Mouse (Mus musculus): ENCODE results near the gene Myl6b. TPM values are rescaled to one million over a fixed set of nuclear protein-coding genes. Genes with fewer than 3 reads are reported as not detected.

Gene Myl6b
- polyA plus RNA-seq (2015; fragmentation: Nextera tagmentation; extraction: Ambion mirVana): 2.7 and 3.9 TPM in 2 replicates

- H3K27me3 ChIP-seq (ENCODE audit: control insufficient read depth, insufficient read depth, low read length): no peaks in the 10 kb centered on the region
- H3K9me3 ChIP-seq (replicated peaks; ENCODE audit: control insufficient read depth, low read length): no peaks in the 10 kb centered on the region
- H3K36me3 ChIP-seq (ENCODE audit: control insufficient read depth, insufficient read depth, low read length): no peaks in the 10 kb centered on the region
- ATAC-seq (ENCODE audit: insufficient read depth, low FRiP score): peak; percentile 91
- under 1% methylated on average over 27 of the region's 27 CpGs for WGBS
- peak within 1 kb of the TSS; percentile 74 for H3K9ac ChIP-seq (ENCODE audit: low read length)
- H3K4me3 ChIP-seq (replicated peaks; ENCODE audit: low read length): peak within 1 kb of the TSS; percentile 57
- H3K27ac ChIP-seq (ENCODE audit: low read length): peak within 1 kb of the TSS; percentile 93
- peak within 1 kb of the TSS; percentile 84 for H3K4me2 ChIP-seq (ENCODE audit: low read depth, low read length)
- peaks cover 18% of the 10 kb centered on the region for H3K4me1 ChIP-seq (ENCODE audit: control insufficient read depth, insufficient read depth, low read length)
Observed at GRCm38 (mm10) chr10:128498590-128498989, at the start of gene Myl6b. TSS of gene Myl6b (minus strand) at chr10:128498685.

- H3K9me3 ChIP-seq (replicated peaks; ENCODE audit: control insufficient read depth, low read length): no peaks in the 10 kb centered on the region
- peak within 1 kb of the TSS; percentile 67 for H3K4me3 ChIP-seq (replicated peaks; ENCODE audit: low read length)
- ATAC-seq (ENCODE audit: insufficient read depth, low FRiP score): peak; percentile 92
- peaks cover 12% of the 10 kb centered on the region for H3K36me3 ChIP-seq (ENCODE audit: control insufficient read depth, insufficient read depth, low read length)
- peaks cover 6% of the 10 kb centered on the region; the same call in 1 of the 2 replicates for H3K4me1 ChIP-seq (ENCODE audit: control insufficient read depth, insufficient read depth, low read length)
- peak within 1 kb of the TSS; percentile 96 for H3K9ac ChIP-seq (ENCODE audit: low read length)
- no peaks in the 10 kb centered on the region for H3K27me3 ChIP-seq (ENCODE audit: control insufficient read depth, insufficient read depth, low read length)
- peak within 1 kb of the TSS; percentile 82 for H3K4me2 ChIP-seq (ENCODE audit: low read depth, low read length)
- WGBS: under 1% methylated on average over 50 of the region's 50 CpGs
- peak within 1 kb of the TSS; percentile 95 for H3K27ac ChIP-seq (ENCODE audit: low read length)
Observed at GRCm38 (mm10) chr10:128547361-128548032, 49.0 kb upstream of the Myl6b start, which contains the start of gene Zc3h10. TSS of gene Zc3h10 (minus strand) at chr10:128547774.

- H3K27ac ChIP-seq (ENCODE audit: low read length): peak overlapping the region; percentile 95
- no peaks in the 10 kb centered on the region for H3K27me3 ChIP-seq (ENCODE audit: control insufficient read depth, insufficient read depth, low read length)
- peaks cover 16% of the 10 kb centered on the region for H3K36me3 ChIP-seq (ENCODE audit: control insufficient read depth, insufficient read depth, low read length)
- peak overlapping the region; percentile 67 for H3K4me3 ChIP-seq (replicated peaks; ENCODE audit: low read length)
- no peak for ATAC-seq (ENCODE audit: insufficient read depth, low FRiP score)
- 19% methylated on average over 7 of the region's 7 CpGs for WGBS
- peak overlapping the region; percentile 82 for H3K4me2 ChIP-seq (ENCODE audit: low read depth, low read length)
- H3K9me3 ChIP-seq (replicated peaks; ENCODE audit: control insufficient read depth, low read length): no peaks in the 10 kb centered on the region
- H3K4me1 ChIP-seq (ENCODE audit: control insufficient read depth, insufficient read depth, low read length): peaks cover 6% of the 10 kb centered on the region; the same call in 1 of the 2 replicates
- peak overlapping the region; percentile 80 for H3K9ac ChIP-seq (ENCODE audit: low read length)
Observed at GRCm38 (mm10) chr10:128546787-128547186, 48.3 kb upstream of the Myl6b start.

GRCm38 (mm10) chr10:128546361-128546760 is 47.9 kb upstream of the Myl6b start:
- Histone ChIP-seq H3K4me1 (ENCODE audit: control insufficient read depth, insufficient read depth, low read length) (peaks cover 6% of the 10 kb centered on the region; the same call in 1 of the 2 replicates), H3K4me2 (ENCODE audit: low read depth, low read length) (peak overlapping the region; percentile 82), H3K27ac (ENCODE audit: low read length) (peak overlapping the region; percentile 95), H3K9me3 (replicated peaks; ENCODE audit: control insufficient read depth, low read length) (no peaks in the 10 kb centered on the region), H3K27me3 (ENCODE audit: control insufficient read depth, insufficient read depth, low read length) (no peaks in the 10 kb centered on the region), H3K36me3 (ENCODE audit: control insufficient read depth, insufficient read depth, low read length) (peaks cover 16% of the 10 kb centered on the region), H3K9ac (ENCODE audit: low read length) (peak overlapping the region; percentile 80), H3K4me3 (replicated peaks; ENCODE audit: low read length) (peak overlapping the region; percentile 67)
- ATAC-seq (ENCODE audit: insufficient read depth, low FRiP score): no peak
- 13% methylated on average over 4 of the region's 4 CpGs for WGBS

GRCm38 (mm10) chr10:128545570-128545898 is 47.0 kb upstream of the Myl6b start:
- Histone ChIP-seq H3K4me3 (replicated peaks; ENCODE audit: low read length) (no peak overlapping the region), H3K9me3 (replicated peaks; ENCODE audit: control insufficient read depth, low read length) (no peaks in the 10 kb centered on the region), H3K27ac (ENCODE audit: low read length) (no peak overlapping the region), H3K9ac (ENCODE audit: low read length) (no peak overlapping the region; the same call in 1 of the 2 replicates), H3K4me2 (ENCODE audit: low read depth, low read length) (no peak overlapping the region), H3K27me3 (ENCODE audit: control insufficient read depth, insufficient read depth, low read length) (no peaks in the 10 kb centered on the region), H3K4me1 (ENCODE audit: control insufficient read depth, insufficient read depth, low read length) (peaks cover 6% of the 10 kb centered on the region; the same call in 1 of the 2 replicates), H3K36me3 (ENCODE audit: control insufficient read depth, insufficient read depth, low read length) (peaks cover 16% of the 10 kb centered on the region)
- no peak for ATAC-seq (ENCODE audit: insufficient read depth, low FRiP score)
- WGBS: 88% methylated on average over 3 of the region's 3 CpGs

GRCm38 (mm10) chr10:128544674-128545569 is 46.4 kb upstream of the Myl6b start:
- H3K9me3 ChIP-seq (replicated peaks; ENCODE audit: control insufficient read depth, low read length): no peaks in the 10 kb centered on the region
- no peak for ATAC-seq (ENCODE audit: insufficient read depth, low FRiP score)
- no peak overlapping the region for H3K4me3 ChIP-seq (replicated peaks; ENCODE audit: low read length)
- no peak overlapping the region for H3K4me2 ChIP-seq (ENCODE audit: low read depth, low read length)
- no peak overlapping the region for H3K9ac ChIP-seq (ENCODE audit: low read length)
- H3K4me1 ChIP-seq (ENCODE audit: control insufficient read depth, insufficient read depth, low read length): peaks cover 6% of the 10 kb centered on the region; the same call in 1 of the 2 replicates
- H3K27ac ChIP-seq (ENCODE audit: low read length): no peak overlapping the region
- H3K36me3 ChIP-seq (ENCODE audit: control insufficient read depth, insufficient read depth, low read length): peaks cover 16% of the 10 kb centered on the region
- WGBS: 92% methylated on average over 37 of the region's 37 CpGs
- no peaks in the 10 kb centered on the region for H3K27me3 ChIP-seq (ENCODE audit: control insufficient read depth, insufficient read depth, low read length)

GRCm38 (mm10) chr10:128544151-128544657 is 45.7 kb upstream of the Myl6b start:
- Histone ChIP-seq H3K4me2 (ENCODE audit: low read depth, low read length) (no peak overlapping the region), H3K36me3 (ENCODE audit: control insufficient read depth, insufficient read depth, low read length) (peaks cover 16% of the 10 kb centered on the region), H3K4me3 (replicated peaks; ENCODE audit: low read length) (no peak overlapping the region), H3K9me3 (replicated peaks; ENCODE audit: control insufficient read depth, low read length) (no peaks in the 10 kb centered on the region), H3K27ac (ENCODE audit: low read length) (no peak overlapping the region), H3K4me1 (ENCODE audit: control insufficient read depth, insufficient read depth, low read length) (peaks cover 6% of the 10 kb centered on the region; the same call in 1 of the 2 replicates), H3K27me3 (ENCODE audit: control insufficient read depth, insufficient read depth, low read length) (no peaks in the 10 kb centered on the region), H3K9ac (ENCODE audit: low read length) (no peak overlapping the region)
- WGBS: 96% methylated on average over 15 of the region's 15 CpGs
- ATAC-seq (ENCODE audit: insufficient read depth, low FRiP score): no peak

- no peak overlapping the region for H3K9ac ChIP-seq (ENCODE audit: low read length)
- no peaks in the 10 kb centered on the region for H3K27me3 ChIP-seq (ENCODE audit: control insufficient read depth, insufficient read depth, low read length)
- 44% methylated on average over 2 of the region's 2 CpGs for WGBS
- no peaks in the 10 kb centered on the region for H3K9me3 ChIP-seq (replicated peaks; ENCODE audit: control insufficient read depth, low read length)
- peaks cover 6% of the 10 kb centered on the region; the same call in 1 of the 2 replicates for H3K4me1 ChIP-seq (ENCODE audit: control insufficient read depth, insufficient read depth, low read length)
- ATAC-seq (ENCODE audit: insufficient read depth, low FRiP score): no peak
- H3K4me3 ChIP-seq (replicated peaks; ENCODE audit: low read length): no peak overlapping the region
- H3K36me3 ChIP-seq (ENCODE audit: control insufficient read depth, insufficient read depth, low read length): peaks cover 16% of the 10 kb centered on the region
- no peak overlapping the region for H3K27ac ChIP-seq (ENCODE audit: low read length)
- H3K4me2 ChIP-seq (ENCODE audit: low read depth, low read length): no peak overlapping the region
Observed at GRCm38 (mm10) chr10:128543100-128543499, 44.6 kb upstream of the Myl6b start.

All from stomach, embryonic 16.5 days (tissue).